Mouse (Mus musculus) frontal cortex, postnatal 36 days (tissue): ENCODE results near the gene Lrrc40.
"Not testable (repeated sequence)": the region's sequence is repeated elsewhere in the genome, so short reads cannot be mapped to it uniquely, and the experiment has no call there.

Source experiments
- DNase-seq, 2 experiments: peaks; one replicate each; pipeline ENCODE4 v3.0.0; 2022; ENCODE audit warnings: low spot score in 2 of 2

Lrrc40 gene

DNA sequence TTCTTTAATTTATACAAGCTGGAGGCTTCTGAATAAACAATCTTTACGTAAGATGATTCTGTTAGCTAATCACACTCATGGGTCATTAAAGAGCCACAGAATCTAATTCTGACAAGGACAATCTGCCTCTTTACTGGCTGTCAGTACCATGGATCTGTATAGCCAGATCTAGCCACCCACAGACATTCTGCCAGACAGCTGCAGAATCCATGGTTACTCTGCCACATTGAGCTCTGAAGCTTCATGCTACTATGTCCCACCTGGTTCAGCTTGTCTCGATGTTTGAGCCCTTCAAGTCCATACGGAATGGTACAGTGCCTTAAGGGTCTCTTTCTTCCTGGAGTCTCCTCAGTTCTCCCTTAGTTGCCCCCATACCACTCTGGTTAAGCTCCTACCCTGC, 55.1 kb downstream of the Lrrc40 start:
- no peak for DNase-seq

DNA sequence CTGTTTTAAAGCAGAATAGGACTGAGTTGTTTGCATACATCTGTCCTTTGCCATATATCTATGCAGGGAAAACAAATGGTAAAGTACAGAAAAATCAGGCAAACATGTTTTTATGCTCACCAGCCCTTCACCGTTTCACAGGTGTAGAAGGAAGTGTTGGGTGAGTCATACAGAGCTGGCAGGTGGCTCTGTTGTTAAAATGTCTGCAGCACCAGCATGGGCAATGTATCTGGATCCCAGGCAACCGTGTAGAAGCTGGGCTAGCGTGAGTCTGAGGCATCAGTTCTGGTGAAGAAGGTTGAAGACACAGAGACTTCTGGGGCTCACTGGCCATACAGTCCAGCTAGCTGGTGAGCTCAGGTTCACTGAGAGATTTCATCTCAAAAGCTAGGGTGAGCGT, 57.5 kb downstream of the Lrrc40 start:
- DNase-seq: no peak

DNA sequence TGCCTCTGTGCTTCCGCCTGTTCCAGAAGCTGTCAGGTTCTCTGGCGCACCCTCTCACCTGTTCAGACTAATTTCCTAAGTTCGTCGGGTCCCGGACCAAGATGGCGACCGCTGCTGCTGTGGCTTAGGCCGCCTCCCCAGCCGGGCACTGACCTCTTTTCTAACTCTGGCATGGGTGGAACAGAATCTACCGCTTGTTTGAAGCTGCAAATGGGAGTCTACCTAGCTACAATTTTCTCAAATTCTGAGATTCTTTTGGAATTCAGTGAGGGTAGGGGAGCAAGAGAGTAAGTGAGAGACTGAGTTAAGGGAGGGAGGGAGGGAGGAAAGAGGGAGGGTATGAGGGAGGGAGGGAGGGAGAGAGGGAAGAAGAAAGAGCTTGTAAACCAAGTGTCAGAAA, 65.6 kb downstream of the Lrrc40 start:
- not testable (repeated sequence) for DNase-seq

DNA sequence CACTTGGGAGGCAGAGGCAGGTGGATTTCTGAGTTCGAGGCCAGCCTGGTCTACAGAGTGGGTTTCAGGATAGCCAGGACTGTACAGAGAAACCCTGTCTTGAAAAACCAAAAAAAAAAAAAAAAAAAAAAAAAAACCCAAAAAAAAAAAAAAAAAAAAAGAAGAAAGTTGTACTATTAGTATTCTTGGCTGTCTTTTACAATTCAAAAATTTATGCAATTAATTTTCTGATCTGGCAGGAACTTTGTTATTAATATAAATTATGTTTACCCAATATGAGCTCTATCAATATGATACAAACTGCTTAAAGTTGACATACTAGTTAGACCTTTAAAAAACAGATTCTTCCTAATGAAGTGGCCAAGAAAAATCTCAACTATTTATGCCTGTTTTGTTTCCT, 66.1 kb downstream of the Lrrc40 start:
- DNase-seq: not testable (repeated sequence)

DNA sequence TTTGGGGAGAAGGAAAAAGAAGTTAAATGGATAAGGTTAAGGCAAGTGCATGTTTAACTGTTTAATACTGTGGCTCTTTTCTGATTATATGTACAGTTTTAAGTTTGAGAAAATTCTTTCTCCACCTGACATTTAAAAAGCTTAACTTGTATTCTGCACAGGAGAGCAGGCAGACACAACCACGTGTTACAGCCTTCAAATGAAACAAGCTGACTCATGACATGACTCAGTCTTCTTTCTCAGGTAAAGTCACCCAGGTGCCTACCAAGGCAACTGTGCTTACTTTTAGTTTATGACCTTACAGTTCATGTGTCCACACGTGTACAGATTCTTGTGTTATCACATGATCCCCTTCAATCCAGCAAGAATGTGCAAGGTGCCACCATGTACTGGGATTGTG, 67.0 kb downstream of the Lrrc40 start:
- DNase-seq: no peak

DNA sequence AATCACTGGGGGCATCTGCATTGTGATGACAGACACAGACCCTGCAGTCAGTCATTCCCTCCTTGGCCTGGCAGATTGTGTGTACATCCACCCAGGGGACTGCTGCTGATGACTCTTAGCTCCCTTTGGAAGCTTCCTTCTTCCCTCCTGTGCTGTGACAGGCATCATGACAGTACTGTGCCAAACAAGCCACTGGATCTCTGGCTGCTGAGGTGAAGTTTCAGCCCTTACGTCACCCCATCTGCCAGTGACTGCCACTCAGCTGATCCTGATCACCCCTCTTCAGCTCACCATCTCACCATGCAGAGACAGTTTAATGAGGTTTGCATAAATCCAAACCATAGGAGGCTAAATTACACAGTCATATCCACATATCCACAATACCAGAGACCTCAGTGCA, 68.8 kb downstream of the Lrrc40 start:
- DNase-seq: no peak
